Mouse (Mus musculus) thymus, postnatal 10 days (tissue): ENCODE measurements around the gene Hspbp1.
A peak's percentile ranks its signal among the peaks of the same experiment; 100 is the strongest.

Experiments
- DNase-seq, 2 experiments: peaks; one replicate each; pipeline ENCODE4 v3.0.0; 2021; ENCODE audit warnings: low spot score in 2 of 2

Hspbp1 gene

GRCm38 (mm10) chr7:4631031-4631430 is 53.8 kb downstream of the Hspbp1 start, which contains the start of gene Tmem86b:
TSS of gene Tmem86b (minus strand) at chr7:4631422.
- DNase-seq, result no peak

GRCm38 (mm10) chr7:4630198-4630597 is 54.7 kb downstream of the Hspbp1 start:
- DNase-seq, result no peak

GRCm38 (mm10) chr7:4629586-4629985 is 55.3 kb downstream of the Hspbp1 start:
- no peak for DNase-seq

GRCm38 (mm10) chr7:4625928-4626327 is 58.9 kb downstream of the Hspbp1 start:
- no peak for DNase-seq

GRCm38 (mm10) chr7:4624343-4624742 is 60.5 kb downstream of the Hspbp1 start:
- DNase-seq, result no peak

GRCm38 (mm10) chr7:4623544-4624189 is 61.2 kb downstream of the Hspbp1 start:
- DNase-seq, result peak; percentile 70 to 74

GRCm38 (mm10) chr7:4619979-4620378 is 64.9 kb downstream of the Hspbp1 start:
- DNase-seq, result peak in 1 of 2 experiments; percentile 60

- no peak for DNase-seq
These were observed 71.0 kb downstream of the Hspbp1 start for GRCm38 (mm10) chr7:4613740-4614403.

GRCm38 (mm10) chr7:4612956-4613355 is 71.9 kb downstream of the Hspbp1 start:
- DNase-seq, result no peak

- DNase-seq, result no peak
These were observed 72.5 kb downstream of the Hspbp1 start for GRCm38 (mm10) chr7:4612386-4612785.

GRCm38 (mm10) chr7:4611921-4612341 is 72.9 kb downstream of the Hspbp1 start:
- DNase-seq, result no peak

- no peak for DNase-seq
These were observed 73.4 kb downstream of the Hspbp1 start for GRCm38 (mm10) chr7:4611511-4611910.
